Mouse (Mus musculus): ENCODE data around the gene Erc2. TPM values are rescaled to one million over a fixed set of nuclear protein-coding genes. Genes with fewer than 3 reads are reported as not detected.

Gene Erc2
- polyA plus RNA-seq, 1 experiment from 2014 or later: 90.7 TPM

DNA sequence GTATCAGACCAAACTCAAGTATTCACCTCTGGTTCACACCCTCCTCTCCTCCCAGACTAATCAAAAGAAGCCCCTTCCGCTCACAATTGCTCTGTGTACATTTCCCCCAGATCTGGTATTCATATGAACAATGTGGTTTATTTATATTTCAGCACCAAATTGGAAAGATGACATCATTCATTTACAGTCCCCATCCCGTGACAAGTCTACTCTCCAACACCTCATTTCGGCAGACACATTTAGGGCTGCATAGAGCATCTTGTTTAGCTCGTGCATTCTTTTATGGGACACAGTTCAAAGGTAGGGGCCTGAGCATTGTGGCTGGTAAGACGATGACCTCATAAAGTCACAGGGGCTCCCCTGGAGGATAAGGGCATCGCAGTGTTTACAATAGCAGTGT, 677.9 kb downstream of the Erc2 start:
- no peaks in the 10 kb centered on the region for H3K4me1 ChIP-seq (ENCODE audit: control insufficient read depth, insufficient read depth, low read length)
- no peaks in the 10 kb centered on the region for H3K27me3 ChIP-seq (ENCODE audit: control insufficient read depth, insufficient read depth, low read length)
- no peaks in the 10 kb centered on the region for H3K36me3 ChIP-seq (ENCODE audit: control insufficient read depth, insufficient read depth, low read length)
- DNase-seq (no peak), ATAC-seq (ENCODE audit: low FRiP score, low TSS enrichment) (no peak)
- H3K27ac ChIP-seq (replicated peaks; ENCODE audit: low read depth, low read length): no peak overlapping the region
- 77% methylated on average over 6 of the region's 6 CpGs for WGBS
- no peaks in the 10 kb centered on the region for H3K9me3 ChIP-seq (ENCODE audit: control insufficient read depth, low read length)
- H3K4me3 ChIP-seq (replicated peaks; ENCODE audit: low read depth, low read length): no peak overlapping the region
- H3K4me2 ChIP-seq (ENCODE audit: low read length): no peak overlapping the region
- no peak overlapping the region for H3K9ac ChIP-seq (replicated peaks; ENCODE audit: low read length)

DNA sequence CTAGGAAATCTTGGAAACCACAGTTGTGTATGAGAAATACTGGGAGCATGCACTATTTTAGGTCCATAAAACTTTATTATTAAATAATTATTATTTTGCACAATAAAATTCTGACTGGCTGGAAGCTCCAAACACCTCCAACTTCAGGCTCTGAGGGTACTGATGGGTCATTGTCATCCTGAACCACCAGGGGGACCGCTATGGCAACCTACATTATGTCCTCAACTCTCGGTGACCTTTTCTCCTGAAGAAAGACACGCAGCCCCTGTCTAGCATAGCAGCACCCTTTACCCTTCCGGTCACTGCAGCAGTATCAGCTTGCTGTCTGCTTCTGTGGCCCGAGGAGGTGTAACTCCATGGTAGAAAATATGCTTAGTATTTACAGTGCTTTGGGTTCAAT, 679.0 kb downstream of the Erc2 start:
- Histone ChIP-seq H3K9ac (replicated peaks; ENCODE audit: low read length) (no peak overlapping the region), H3K36me3 (ENCODE audit: control insufficient read depth, insufficient read depth, low read length) (no peaks in the 10 kb centered on the region), H3K27me3 (ENCODE audit: control insufficient read depth, insufficient read depth, low read length) (no peaks in the 10 kb centered on the region), H3K4me2 (ENCODE audit: low read length) (no peak overlapping the region), H3K27ac (replicated peaks; ENCODE audit: low read depth, low read length) (no peak overlapping the region), H3K4me1 (ENCODE audit: control insufficient read depth, insufficient read depth, low read length) (no peaks in the 10 kb centered on the region), H3K4me3 (replicated peaks; ENCODE audit: low read depth, low read length) (no peak overlapping the region), H3K9me3 (ENCODE audit: control insufficient read depth, low read length) (no peaks in the 10 kb centered on the region)
- DNase-seq (no peak), ATAC-seq (ENCODE audit: low FRiP score, low TSS enrichment) (no peak)
- 66% methylated on average over 5 of the region's 5 CpGs for WGBS

DNA sequence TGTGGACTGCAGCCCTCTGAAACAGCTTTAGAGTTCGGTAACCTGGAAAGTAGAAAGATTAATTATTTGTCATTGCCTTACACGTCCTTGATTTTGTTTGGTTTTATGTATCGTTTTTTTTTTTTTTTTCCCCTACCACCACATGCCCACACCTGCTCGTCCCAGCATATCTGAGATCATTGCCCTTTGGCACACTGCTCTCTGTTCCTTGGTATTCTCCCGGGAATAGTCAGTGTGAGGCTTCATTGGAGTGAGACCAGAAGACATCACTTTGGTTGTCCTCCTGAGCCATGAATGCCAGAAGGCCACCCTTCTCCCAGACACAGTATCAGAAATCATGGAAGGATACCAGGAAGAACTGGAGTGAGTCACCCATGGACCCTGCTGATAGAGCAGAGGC, 681.9 kb downstream of the Erc2 start:
- Histone ChIP-seq H3K4me1 (ENCODE audit: control insufficient read depth, insufficient read depth, low read length) (no peaks in the 10 kb centered on the region), H3K27me3 (ENCODE audit: control insufficient read depth, insufficient read depth, low read length) (no peaks in the 10 kb centered on the region), H3K4me2 (ENCODE audit: low read length) (no peak overlapping the region), H3K27ac (replicated peaks; ENCODE audit: low read depth, low read length) (no peak overlapping the region), H3K9me3 (ENCODE audit: control insufficient read depth, low read length) (no peaks in the 10 kb centered on the region), H3K4me3 (replicated peaks; ENCODE audit: low read depth, low read length) (no peak overlapping the region), H3K36me3 (ENCODE audit: control insufficient read depth, insufficient read depth, low read length) (no peaks in the 10 kb centered on the region), H3K9ac (replicated peaks; ENCODE audit: low read length) (no peak overlapping the region)
- 83% methylated on average over 5 of the region's 5 CpGs for WGBS
- DNase-seq (no peak), ATAC-seq (ENCODE audit: low FRiP score, low TSS enrichment) (no peak)

DNA sequence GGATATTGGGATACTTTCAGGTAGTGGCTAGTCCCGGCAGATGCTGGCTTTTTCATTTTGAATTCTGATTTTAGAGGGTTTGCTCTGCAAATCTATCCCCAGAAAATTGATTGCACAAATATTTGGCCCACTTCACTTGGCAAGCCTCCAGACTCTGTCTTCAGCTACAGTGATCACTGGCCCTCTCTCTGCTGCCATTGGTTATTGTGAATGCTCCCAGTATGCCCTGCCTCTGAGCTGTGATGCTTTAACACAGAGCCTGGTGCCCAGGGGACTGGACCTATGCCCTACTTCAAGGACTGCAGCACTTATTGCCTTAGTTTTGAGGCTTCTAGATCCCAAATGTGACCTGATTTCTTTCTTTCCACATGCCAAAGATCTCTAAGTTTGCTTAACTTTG, 686.4 kb downstream of the Erc2 start:
- Histone ChIP-seq H3K9me3 (ENCODE audit: control insufficient read depth, low read length) (no peaks in the 10 kb centered on the region), H3K9ac (replicated peaks; ENCODE audit: low read length) (no peak overlapping the region), H3K27ac (replicated peaks; ENCODE audit: low read depth, low read length) (no peak overlapping the region), H3K27me3 (ENCODE audit: control insufficient read depth, insufficient read depth, low read length) (no peaks in the 10 kb centered on the region), H3K4me2 (ENCODE audit: low read length) (no peak overlapping the region), H3K36me3 (ENCODE audit: control insufficient read depth, insufficient read depth, low read length) (no peaks in the 10 kb centered on the region), H3K4me1 (ENCODE audit: control insufficient read depth, insufficient read depth, low read length) (0 out of 2 replicates have a peak, but pooled peaks cover 3% of the 10 kb centered on the region), H3K4me3 (replicated peaks; ENCODE audit: low read depth, low read length) (no peak overlapping the region)
- ATAC-seq (ENCODE audit: low FRiP score, low TSS enrichment): no peak
- no peak for DNase-seq
- WGBS: 90% methylated on average over 1 of the region's 1 CpGs

DNA sequence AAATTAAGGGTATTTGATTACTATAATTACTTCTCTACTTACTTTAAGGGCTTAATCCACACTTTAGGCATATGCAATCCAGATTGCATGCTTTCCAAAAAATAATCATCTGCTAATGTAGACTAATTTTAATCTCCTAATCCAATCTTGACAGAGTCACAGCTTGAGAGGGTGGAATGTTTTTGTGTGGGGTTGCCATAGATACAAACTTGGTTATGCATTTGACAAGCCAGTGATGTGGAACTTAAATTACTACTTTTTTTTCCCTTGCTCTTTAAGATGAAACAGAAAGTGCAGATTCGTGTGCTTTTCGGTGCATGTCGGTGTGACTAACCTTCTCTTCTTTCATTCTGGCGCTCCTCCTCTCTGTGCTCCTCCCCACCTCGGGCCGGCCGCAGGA, 694.6 kb downstream of the Erc2 start:
- DNase-seq: no peak
- WGBS: 27% methylated on average over 7 of the region's 7 CpGs
- no peak overlapping the region for H3K27ac ChIP-seq (replicated peaks; ENCODE audit: low read depth, low read length)
- no peaks in the 10 kb centered on the region for H3K4me1 ChIP-seq (ENCODE audit: control insufficient read depth, insufficient read depth, low read length)
- no peaks in the 10 kb centered on the region for H3K27me3 ChIP-seq (ENCODE audit: control insufficient read depth, insufficient read depth, low read length)
- H3K9me3 ChIP-seq (ENCODE audit: control insufficient read depth, low read length): no peaks in the 10 kb centered on the region
- H3K4me3 ChIP-seq (replicated peaks; ENCODE audit: low read depth, low read length): no peak overlapping the region
- no peak for ATAC-seq (ENCODE audit: low FRiP score, low TSS enrichment)
- H3K36me3 ChIP-seq (ENCODE audit: control insufficient read depth, insufficient read depth, low read length): no peaks in the 10 kb centered on the region
- no peak overlapping the region for H3K4me2 ChIP-seq (ENCODE audit: low read length)
- H3K9ac ChIP-seq (replicated peaks; ENCODE audit: low read length): no peak overlapping the region

DNA sequence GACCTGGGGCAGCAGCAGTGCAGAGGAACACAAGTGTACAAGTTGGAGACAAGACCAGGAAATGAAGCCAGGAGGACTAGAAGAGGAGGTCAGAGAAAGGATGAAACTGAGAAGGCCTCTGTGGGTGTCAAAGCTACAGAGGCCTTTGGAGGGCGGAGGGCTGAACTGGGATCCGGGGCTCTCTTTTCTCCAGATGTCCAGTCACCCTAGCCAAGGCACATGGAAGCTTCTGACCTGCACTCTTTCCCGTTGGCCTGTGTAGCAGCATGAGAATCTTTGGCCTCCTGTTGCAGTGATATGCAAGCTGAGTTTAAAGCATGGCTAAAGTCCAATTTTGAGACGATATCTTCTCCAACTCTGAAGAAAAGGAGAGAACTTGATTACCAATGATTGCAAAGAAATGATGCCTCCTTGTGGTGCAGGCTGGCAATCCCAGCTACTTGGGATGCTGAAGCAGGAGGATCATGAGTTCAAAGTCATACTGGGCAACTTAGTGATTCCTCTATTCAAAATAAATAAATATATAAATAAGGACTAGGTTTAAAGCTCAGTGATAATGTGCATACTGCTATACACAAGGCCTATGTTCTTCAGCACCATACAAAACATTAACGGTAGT, 699.8 kb downstream of the Erc2 start:
- Histone ChIP-seq H3K36me3 (ENCODE audit: control insufficient read depth, insufficient read depth, low read length) (no peaks in the 10 kb centered on the region), H3K4me2 (ENCODE audit: low read length) (no peak overlapping the region), H3K27ac (replicated peaks; ENCODE audit: low read depth, low read length) (no peak overlapping the region), H3K4me1 (ENCODE audit: control insufficient read depth, insufficient read depth, low read length) (no peaks in the 10 kb centered on the region), H3K9ac (replicated peaks; ENCODE audit: low read length) (no peak overlapping the region), H3K9me3 (ENCODE audit: control insufficient read depth, low read length) (no peaks in the 10 kb centered on the region), H3K27me3 (ENCODE audit: control insufficient read depth, insufficient read depth, low read length) (0 out of 2 replicates have a peak, but pooled peaks cover 3% of the 10 kb centered on the region), H3K4me3 (replicated peaks; ENCODE audit: low read depth, low read length) (no peak overlapping the region)
- ATAC-seq (ENCODE audit: low FRiP score, low TSS enrichment) (no peak), DNase-seq (no peak)
- WGBS: 89% methylated on average over 5 of the region's 5 CpGs

DNA sequence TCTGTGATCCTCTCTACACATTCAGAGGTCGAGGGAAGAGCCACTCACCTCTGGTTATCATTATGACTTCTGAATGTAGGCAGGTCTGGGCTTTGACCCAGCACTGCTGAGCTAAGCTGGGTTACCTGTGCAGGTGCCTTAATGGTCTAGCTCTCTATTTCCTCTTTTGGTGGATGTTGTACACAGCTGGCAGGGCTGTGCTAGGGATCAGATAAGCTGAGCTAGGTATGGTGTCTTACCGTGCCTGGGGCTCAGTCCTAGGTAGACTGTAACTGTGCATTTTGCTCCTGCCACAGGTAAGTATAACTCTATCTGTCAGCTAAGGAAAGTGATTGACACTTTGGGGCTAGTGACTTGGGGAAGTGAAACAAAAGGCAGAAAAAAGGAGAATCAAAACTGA, 701.0 kb downstream of the Erc2 start:
- Histone ChIP-seq H3K36me3 (ENCODE audit: control insufficient read depth, insufficient read depth, low read length) (no peaks in the 10 kb centered on the region), H3K9me3 (ENCODE audit: control insufficient read depth, low read length) (no peaks in the 10 kb centered on the region), H3K4me2 (ENCODE audit: low read length) (no peak overlapping the region), H3K4me1 (ENCODE audit: control insufficient read depth, insufficient read depth, low read length) (no peaks in the 10 kb centered on the region), H3K4me3 (replicated peaks; ENCODE audit: low read depth, low read length) (no peak overlapping the region), H3K9ac (replicated peaks; ENCODE audit: low read length) (no peak overlapping the region), H3K27me3 (ENCODE audit: control insufficient read depth, insufficient read depth, low read length) (0 out of 2 replicates have a peak, but pooled peaks cover 3% of the 10 kb centered on the region), H3K27ac (replicated peaks; ENCODE audit: low read depth, low read length) (no peak overlapping the region)
- 84% methylated on average over 2 of the region's 2 CpGs for WGBS
- ATAC-seq (ENCODE audit: low FRiP score, low TSS enrichment) (no peak), DNase-seq (no peak)

DNA sequence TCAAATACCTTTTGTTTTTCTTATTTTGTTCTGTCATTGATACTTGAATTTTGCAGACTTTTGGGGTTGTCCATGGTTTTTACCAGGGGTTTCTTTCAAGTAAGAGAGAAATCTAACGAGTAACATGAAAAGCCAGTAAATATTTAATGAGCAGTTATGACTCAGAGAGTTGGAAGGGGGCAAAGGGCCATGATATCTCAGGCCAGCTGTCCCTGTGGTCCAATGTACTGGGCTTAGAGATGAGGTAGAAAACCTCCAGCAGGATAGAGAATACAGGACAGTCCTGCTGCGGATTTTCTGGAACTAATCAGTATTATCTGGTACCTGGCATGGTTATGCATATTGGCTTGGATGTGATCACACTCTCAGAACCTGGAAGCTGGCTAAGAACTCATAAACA, 701.5 kb downstream of the Erc2 start:
- no peaks in the 10 kb centered on the region for H3K36me3 ChIP-seq (ENCODE audit: control insufficient read depth, insufficient read depth, low read length)
- DNase-seq (no peak), ATAC-seq (ENCODE audit: low FRiP score, low TSS enrichment) (no peak)
- H3K27ac ChIP-seq (replicated peaks; ENCODE audit: low read depth, low read length): no peak overlapping the region
- H3K9ac ChIP-seq (replicated peaks; ENCODE audit: low read length): no peak overlapping the region
- WGBS: 78% methylated on average over 2 of the region's 2 CpGs
- H3K4me1 ChIP-seq (ENCODE audit: control insufficient read depth, insufficient read depth, low read length): no peaks in the 10 kb centered on the region
- H3K4me2 ChIP-seq (ENCODE audit: low read length): no peak overlapping the region
- H3K4me3 ChIP-seq (replicated peaks; ENCODE audit: low read depth, low read length): no peak overlapping the region
- no peaks in the 10 kb centered on the region for H3K9me3 ChIP-seq (ENCODE audit: control insufficient read depth, low read length)
- 0 out of 2 replicates have a peak, but pooled peaks cover 3% of the 10 kb centered on the region for H3K27me3 ChIP-seq (ENCODE audit: control insufficient read depth, insufficient read depth, low read length)

DNA sequence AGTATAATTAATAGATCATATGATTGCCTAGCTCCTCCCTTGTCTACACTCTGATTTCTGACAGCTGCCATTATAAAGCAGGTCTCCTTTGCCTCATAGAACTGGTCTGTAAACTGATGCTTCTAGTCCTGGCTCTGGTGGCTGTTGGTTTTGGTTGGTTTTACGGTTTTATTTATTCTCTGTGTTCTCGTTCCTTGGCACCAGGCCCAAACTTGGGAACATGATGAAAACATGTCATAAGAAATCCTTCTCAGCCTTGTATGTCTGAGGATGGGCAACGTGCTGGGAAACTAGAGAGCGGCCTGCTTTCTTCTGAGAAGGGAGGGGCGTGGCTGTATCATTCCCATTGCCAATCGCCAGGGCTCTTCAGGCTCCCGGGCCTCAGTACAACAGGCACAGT, 704.2 kb downstream of the Erc2 start:
- Histone ChIP-seq H3K36me3 (ENCODE audit: control insufficient read depth, insufficient read depth, low read length) (no peaks in the 10 kb centered on the region), H3K27me3 (ENCODE audit: control insufficient read depth, insufficient read depth, low read length) (0 out of 2 replicates have a peak, but pooled peaks cover 3% of the 10 kb centered on the region), H3K9me3 (ENCODE audit: control insufficient read depth, low read length) (no peaks in the 10 kb centered on the region), H3K4me1 (ENCODE audit: control insufficient read depth, insufficient read depth, low read length) (no peaks in the 10 kb centered on the region), H3K9ac (replicated peaks; ENCODE audit: low read length) (no peak overlapping the region), H3K27ac (replicated peaks; ENCODE audit: low read depth, low read length) (no peak overlapping the region), H3K4me3 (replicated peaks; ENCODE audit: low read depth, low read length) (no peak overlapping the region), H3K4me2 (ENCODE audit: low read length) (no peak overlapping the region)
- no peak for DNase-seq
- WGBS: 81% methylated on average over 7 of the region's 7 CpGs
- ATAC-seq (ENCODE audit: low FRiP score, low TSS enrichment): no peak

Data from midbrain, embryonic 14.5 days (tissue).